Comparison of ENCODE assay signal across 8 mouse cellular contexts in genomic region chr9:107521711-107522399, GRCm38 (mm10). TPM values are rescaled to one million over a fixed set of nuclear protein-coding genes. Genes with fewer than 3 reads are reported as not detected.
DNase-seq lines count a peak whose midpoint lies in the region; ATAC-seq and TF ChIP-seq lines count a peak whose summit lies in the region.

No protein-coding gene starts in this region.

- DNase-seq in lung, adult 2 months: no peak
- no peak for DNase-seq in urinary bladder, postnatal 25 days (ENCODE audit: low spot score)
- no peak for DNase-seq in layer of hippocampus, postnatal 36 days
- DNase-seq in right cerebral cortex, postnatal 36 days (ENCODE audit: low spot score in 2 of 2): no peak

- H3K27me3 ChIP-seq in lung, embryonic 15.5 days: peaks cover 19% of the 10 kb centered on the region
- H3K27me3 ChIP-seq in embryonic facial prominence, embryonic 13.5 days: peaks cover 44% of the 10 kb centered on the region
- H3K27me3 ChIP-seq in limb, embryonic 12.5 days: peaks cover 73% of the 10 kb centered on the region
- H3K27me3 ChIP-seq in neural tube, embryonic 15.5 days (replicated peaks): peaks cover 28% of the 10 kb centered on the region

- no peak overlapping the region; the same call in 1 of the 2 replicates for H3K27ac ChIP-seq in lung, embryonic 15.5 days
- no peak overlapping the region for H3K27ac ChIP-seq in embryonic facial prominence, embryonic 13.5 days
- 0 out of 2 replicates have a peak overlapping the region, but pooled peaks have one; percentile 7 for H3K27ac ChIP-seq in limb, embryonic 12.5 days
- H3K27ac ChIP-seq in neural tube, embryonic 15.5 days (replicated peaks): no peak overlapping the region

- H3K9ac ChIP-seq in lung, embryonic 15.5 days: no peak overlapping the region
- peak overlapping the region; percentile 51 for H3K9ac ChIP-seq in embryonic facial prominence, embryonic 13.5 days
- H3K9ac ChIP-seq in limb, embryonic 12.5 days (replicated peaks): peak overlapping the region; percentile 42; the same call in 1 of the 2 replicates
- 0 out of 2 replicates have a peak overlapping the region, but pooled peaks have one; percentile 18 for H3K9ac ChIP-seq in neural tube, embryonic 15.5 days (replicated peaks)

- no peaks in the 10 kb centered on the region for H3K9me3 ChIP-seq in lung, embryonic 15.5 days
- H3K9me3 ChIP-seq in embryonic facial prominence, embryonic 13.5 days: no peaks in the 10 kb centered on the region
- H3K9me3 ChIP-seq in limb, embryonic 12.5 days: no peaks in the 10 kb centered on the region
- no peaks in the 10 kb centered on the region for H3K9me3 ChIP-seq in neural tube, embryonic 15.5 days (replicated peaks)

- no peaks in the 10 kb centered on the region for H3K36me3 ChIP-seq in lung, embryonic 15.5 days
- H3K36me3 ChIP-seq in embryonic facial prominence, embryonic 13.5 days: no peaks in the 10 kb centered on the region
- no peaks in the 10 kb centered on the region for H3K36me3 ChIP-seq in limb, embryonic 12.5 days
- peaks cover 7% of the 10 kb centered on the region for H3K36me3 ChIP-seq in neural tube, embryonic 15.5 days

- peaks cover 17% of the 10 kb centered on the region for H3K4me1 ChIP-seq in lung, embryonic 15.5 days
- peaks cover 3% of the 10 kb centered on the region; the same call in 1 of the 2 replicates for H3K4me1 ChIP-seq in lung, adult 2 months (ENCODE audit: control insufficient read depth, insufficient read depth, low read length)
- peaks cover 33% of the 10 kb centered on the region for H3K4me1 ChIP-seq in embryonic facial prominence, embryonic 13.5 days
- H3K4me1 ChIP-seq in limb, embryonic 12.5 days (replicated peaks): peaks cover 31% of the 10 kb centered on the region
- H3K4me1 ChIP-seq in neural tube, embryonic 15.5 days: peaks cover 17% of the 10 kb centered on the region

- no peak for TF ChIP-seq CTCF in lung, adult 2 months (IDR thresholded peaks at IDR 0.05; ENCODE audit: insufficient read depth, low read length)

- H3K4me2 ChIP-seq in lung, embryonic 15.5 days: peak overlapping the region; percentile 52
- peak overlapping the region; percentile 50 for H3K4me2 ChIP-seq in embryonic facial prominence, embryonic 13.5 days
- H3K4me2 ChIP-seq in limb, embryonic 12.5 days: peak overlapping the region; percentile 48
- peak overlapping the region; percentile 13 for H3K4me2 ChIP-seq in neural tube, embryonic 15.5 days

- 19% methylated on average over 25 of the region's 25 CpGs for WGBS in lung, embryonic 15.5 days
- 19% methylated on average over 25 of the region's 25 CpGs for WGBS in lung, adult 2 months
- 19% methylated on average over 25 of the region's 25 CpGs for WGBS in embryonic facial prominence, embryonic 13.5 days
- 26% methylated on average over 25 of the region's 25 CpGs for WGBS in limb, embryonic 12.5 days
- WGBS in neural tube, embryonic 15.5 days: 28% methylated on average over 25 of the region's 25 CpGs

- ATAC-seq in lung, embryonic 15.5 days (ENCODE audit: borderline replicate concordance, extremely low read depth, low FRiP score, low TSS enrichment): 0 out of 2 replicates have a peak, but pooled peaks have one; percentile 28
- peak; percentile 38; the same call in 1 of the 2 replicates for ATAC-seq in embryonic facial prominence, embryonic 13.5 days (ENCODE audit: insufficient number of reproducible peaks, insufficient read depth, low FRiP score, low TSS enrichment, low read depth)
- ATAC-seq in limb, embryonic 12.5 days (ENCODE audit: insufficient number of reproducible peaks, insufficient read depth, low FRiP score, low TSS enrichment, low read depth): peak; percentile 27; the same call in 1 of the 2 replicates
- no peak for ATAC-seq in neural tube, embryonic 15.5 days (ENCODE audit: low FRiP score)

- no peak for TF ChIP-seq POLR2A in lung, adult 2 months (IDR thresholded peaks at IDR 0.05; ENCODE audit: borderline replicate concordance, extremely low read depth, low read depth, low read length)

- no peak overlapping the region for H3K4me3 ChIP-seq in lung, embryonic 15.5 days
- no peak overlapping the region for H3K4me3 ChIP-seq in lung, adult 2 months (replicated peaks; ENCODE audit: extremely low read depth, low read depth, low read length)
- H3K4me3 ChIP-seq in embryonic facial prominence, embryonic 13.5 days: peak overlapping the region; percentile 6; the same call in 1 of the 2 replicates
- H3K4me3 ChIP-seq in limb, embryonic 12.5 days (replicated peaks): peak overlapping the region; percentile 11; the same call in 1 of the 2 replicates
- H3K4me3 ChIP-seq in neural tube, embryonic 15.5 days (replicated peaks): no peak overlapping the region

RNA-seq across cellular contexts. Expression of gene Tmem115, which starts 11.9 kb away (rescaled TPM):
- 39.7 and 42.7 TPM in 2 replicates for polyA plus RNA-seq in lung, embryonic 15.5 days (2015; fragmentation: Nextera tagmentation; extraction: Ambion mirVana)
- 57.6 and 59.4 TPM in 2 replicates for polyA plus RNA-seq in lung, adult 2 months (2012; rRNA removed)
- 46.2 and 46.9 TPM in 2 replicates for polyA plus RNA-seq in embryonic facial prominence, embryonic 13.5 days (2015; fragmentation: Nextera tagmentation; extraction: Ambion mirVana)
- polyA plus RNA-seq in limb, embryonic 12.5 days (2016; fragmentation: Nextera tagmentation; extraction: Ambion mirVana): 47.0 and 47.7 TPM in 2 replicates
- polyA plus RNA-seq in neural tube, embryonic 15.5 days (2015; fragmentation: Nextera tagmentation; extraction: Ambion mirVana): 45.7 and 46.1 TPM in 2 replicates
- total RNA-seq in layer of hippocampus, postnatal 36 days (2021): 10 to 100 TPM; 34.6 to 35.0 TPM

RNA-seq across cellular contexts. Expression of gene Cyb561d2, which starts 20.1 kb away (rescaled TPM):
- 26.0 and 28.4 TPM in 2 replicates for polyA plus RNA-seq in lung, embryonic 15.5 days (2015; fragmentation: Nextera tagmentation; extraction: Ambion mirVana)
- polyA plus RNA-seq in lung, adult 2 months (2012; rRNA removed): 35.6 and 37.1 TPM in 2 replicates
- polyA plus RNA-seq in embryonic facial prominence, embryonic 13.5 days (2015; fragmentation: Nextera tagmentation; extraction: Ambion mirVana): 21.8 and 26.1 TPM in 2 replicates
- polyA plus RNA-seq in limb, embryonic 12.5 days (2016; fragmentation: Nextera tagmentation; extraction: Ambion mirVana): 15.3 and 15.6 TPM in 2 replicates
- 46.9 and 53.9 TPM in 2 replicates for polyA plus RNA-seq in neural tube, embryonic 15.5 days (2015; fragmentation: Nextera tagmentation; extraction: Ambion mirVana)
- 10 to 100 TPM; 15.1 to 18.2 TPM for total RNA-seq in layer of hippocampus, postnatal 36 days (2021)

RNA-seq across cellular contexts. Expression of gene Nprl2, which starts 20.2 kb away (rescaled TPM):
- polyA plus RNA-seq in lung, embryonic 15.5 days (2015; fragmentation: Nextera tagmentation; extraction: Ambion mirVana): 39.2 and 42.2 TPM in 2 replicates
- 24.8 and 31.3 TPM in 2 replicates for polyA plus RNA-seq in lung, adult 2 months (2012; rRNA removed)
- 44.3 and 47.2 TPM in 2 replicates for polyA plus RNA-seq in embryonic facial prominence, embryonic 13.5 days (2015; fragmentation: Nextera tagmentation; extraction: Ambion mirVana)
- 38.6 and 40.1 TPM in 2 replicates for polyA plus RNA-seq in limb, embryonic 12.5 days (2016; fragmentation: Nextera tagmentation; extraction: Ambion mirVana)
- polyA plus RNA-seq in neural tube, embryonic 15.5 days (2015; fragmentation: Nextera tagmentation; extraction: Ambion mirVana): 67.5 and 77.9 TPM in 2 replicates
- total RNA-seq in layer of hippocampus, postnatal 36 days (2021): 10 to 100 TPM; 39.7 to 47.9 TPM

RNA-seq across cellular contexts. Expression of gene Zmynd10, which starts 25.2 kb away (rescaled TPM):
- 6.8 TPM in 2 replicates for polyA plus RNA-seq in lung, embryonic 15.5 days (2015; fragmentation: Nextera tagmentation; extraction: Ambion mirVana)
- polyA plus RNA-seq in lung, adult 2 months (2012; rRNA removed): 12.8 and 13.2 TPM in 2 replicates
- polyA plus RNA-seq in embryonic facial prominence, embryonic 13.5 days (2015; fragmentation: Nextera tagmentation; extraction: Ambion mirVana): 2.1 and 2.2 TPM in 2 replicates
- 1.2 and 1.7 TPM in 2 replicates for polyA plus RNA-seq in limb, embryonic 12.5 days (2016; fragmentation: Nextera tagmentation; extraction: Ambion mirVana)
- 1.6 and 2.6 TPM in 2 replicates for polyA plus RNA-seq in neural tube, embryonic 15.5 days (2015; fragmentation: Nextera tagmentation; extraction: Ambion mirVana)
- total RNA-seq in layer of hippocampus, postnatal 36 days (2021): 1 to 10 TPM; 3.4 to 4.3 TPM

RNA-seq across cellular contexts. Expression of gene Rassf1, which starts 29.5 kb away (rescaled TPM):
- 57.7 and 64.1 TPM in 2 replicates for polyA plus RNA-seq in lung, embryonic 15.5 days (2015; fragmentation: Nextera tagmentation; extraction: Ambion mirVana)
- 43.7 and 45.5 TPM in 2 replicates for polyA plus RNA-seq in lung, adult 2 months (2012; rRNA removed)
- 65.2 and 68.5 TPM in 2 replicates for polyA plus RNA-seq in embryonic facial prominence, embryonic 13.5 days (2015; fragmentation: Nextera tagmentation; extraction: Ambion mirVana)
- polyA plus RNA-seq in limb, embryonic 12.5 days (2016; fragmentation: Nextera tagmentation; extraction: Ambion mirVana): 59.8 and 64.8 TPM in 2 replicates
- 41.2 and 46.1 TPM in 2 replicates for polyA plus RNA-seq in neural tube, embryonic 15.5 days (2015; fragmentation: Nextera tagmentation; extraction: Ambion mirVana)
- total RNA-seq in layer of hippocampus, postnatal 36 days (2021): 10 to 100 TPM; 15.8 TPM

Comparison
In these comparisons a context has a peak if more than half of its experiments do, and no peak if none do; other contexts are left out.
1. H3K4me3 ChIP-seq: peak in embryonic facial prominence, embryonic 13.5 days (single experiment) and limb, embryonic 12.5 days (single experiment); none in lung, embryonic 15.5 days (single experiment), lung, adult 2 months (single experiment) and neural tube, embryonic 15.5 days (single experiment).
2. Peak in every context shown above with its lines, with median percentiles within 50 percentile points of each other: H3K4me2 ChIP-seq.